Mouse (Mus musculus): ENCODE measurements around the gene Hoxd10. TPM values are rescaled to one million over a fixed set of nuclear protein-coding genes. Genes with fewer than 3 reads are reported as not detected.

The Hoxd10 gene
- polyA plus RNA-seq, 1 experiment from 2014 or later: not detected

- no peak for DNase-seq
Measured at GRCm38 (mm10) chr2:74658667-74659371, 32.9 kb upstream of the Hoxd10 start.

GRCm38 (mm10) chr2:74659507-74660005, 32.2 kb upstream of the Hoxd10 start, which contains the start of gene Evx2:
Gene Evx2 (minus strand): TSS chr2:74659557.
- H3K4me2 ChIP-seq: peak within 1 kb of the TSS; percentile 10; the same call in 1 of the 2 replicates
- no peak within 1 kb of the TSS for H3K9ac ChIP-seq
- 2% methylated on average over 28 of the region's 28 CpGs for WGBS
- no peaks in the 10 kb centered on the region for H3K4me1 ChIP-seq (ENCODE audit: insufficient read depth)
- 0 out of 2 replicates have a peak within 1 kb of the TSS, but pooled peaks have one; percentile 2 for H3K4me3 ChIP-seq (ENCODE audit: low read depth, low read length)
- no peak for DNase-seq
- no peak for ATAC-seq (ENCODE audit: insufficient read depth)
- TF ChIP-seq CTCF (IDR thresholded peaks at IDR 0.05; ENCODE audit: low read depth): no peak
- H3K36me3 ChIP-seq (ENCODE audit: insufficient read depth): no peaks in the 10 kb centered on the region
- no peaks in the 10 kb centered on the region for H3K9me3 ChIP-seq (ENCODE audit: low read depth, low read length)
- H3K27me3 ChIP-seq (ENCODE audit: insufficient read depth, low read length): peaks cover 99% of the 10 kb centered on the region
- no peak within 1 kb of the TSS for H3K27ac ChIP-seq (ENCODE audit: low read depth)

More at GRCm38 (mm10) chr2:74658667-74659371, 32.9 kb upstream of the Hoxd10 start:
- WGBS: under 1% methylated on average over 47 of the region's 47 CpGs
- no peak for ATAC-seq (ENCODE audit: insufficient read depth)
- H3K4me2 ChIP-seq: peak overlapping the region; percentile 10; the same call in 1 of the 2 replicates
- no peaks in the 10 kb centered on the region for H3K4me1 ChIP-seq (ENCODE audit: insufficient read depth)
- no peak for TF ChIP-seq CTCF (IDR thresholded peaks at IDR 0.05; ENCODE audit: low read depth)
- H3K27ac ChIP-seq (ENCODE audit: low read depth): no peak overlapping the region
- H3K27me3 ChIP-seq (ENCODE audit: insufficient read depth, low read length): peaks cover 99% of the 10 kb centered on the region
- H3K36me3 ChIP-seq (ENCODE audit: insufficient read depth): no peaks in the 10 kb centered on the region
- H3K9me3 ChIP-seq (ENCODE audit: low read depth, low read length): no peaks in the 10 kb centered on the region
- H3K4me3 ChIP-seq (ENCODE audit: low read depth, low read length): 0 out of 2 replicates have a peak overlapping the region, but pooled peaks have one; percentile 2
- H3K9ac ChIP-seq: no peak overlapping the region

- Histone ChIP-seq H3K27ac (ENCODE audit: low read depth) (no peak overlapping the region), H3K4me2 (0 out of 2 replicates have a peak overlapping the region, but pooled peaks have one; percentile 11), H3K4me1 (ENCODE audit: insufficient read depth) (no peaks in the 10 kb centered on the region), H3K9me3 (ENCODE audit: low read depth, low read length) (no peaks in the 10 kb centered on the region), H3K4me3 (ENCODE audit: low read depth, low read length) (no peak overlapping the region), H3K9ac (no peak overlapping the region), H3K36me3 (ENCODE audit: insufficient read depth) (no peaks in the 10 kb centered on the region), H3K27me3 (ENCODE audit: insufficient read depth, low read length) (peaks cover 98% of the 10 kb centered on the region)
- TF ChIP-seq CTCF (IDR thresholded peaks at IDR 0.05; ENCODE audit: low read depth): no peak
- ATAC-seq (ENCODE audit: insufficient read depth) (no peak), DNase-seq (no peak)
- 2% methylated on average over 30 of the region's 30 CpGs for WGBS
Measured at GRCm38 (mm10) chr2:74660421-74661375, 31.0 kb upstream of the Hoxd10 start.

- H3K4me1 ChIP-seq (ENCODE audit: insufficient read depth): no peaks in the 10 kb centered on the region
- H3K27me3 ChIP-seq (ENCODE audit: insufficient read depth, low read length): peaks cover 97% of the 10 kb centered on the region
- no peaks in the 10 kb centered on the region for H3K36me3 ChIP-seq (ENCODE audit: insufficient read depth)
- H3K4me3 ChIP-seq (ENCODE audit: low read depth, low read length): peak overlapping the region; percentile 20; the same call in 1 of the 2 replicates
- H3K9me3 ChIP-seq (ENCODE audit: low read depth, low read length): no peaks in the 10 kb centered on the region
- under 1% methylated on average over 14 of the region's 14 CpGs for WGBS
- H3K9ac ChIP-seq: no peak overlapping the region
- ATAC-seq (ENCODE audit: insufficient read depth): peak; percentile 48; the same call in 1 of the 2 replicates
- peak overlapping the region; percentile 50 for H3K4me2 ChIP-seq
- TF ChIP-seq CTCF (IDR thresholded peaks at IDR 0.05; ENCODE audit: low read depth): peak; percentile 65
- peak; percentile 88 for DNase-seq
- H3K27ac ChIP-seq (ENCODE audit: low read depth): no peak overlapping the region
Measured at GRCm38 (mm10) chr2:74661685-74662084, 30.0 kb upstream of the Hoxd10 start.

- Histone ChIP-seq H3K36me3 (ENCODE audit: insufficient read depth) (no peaks in the 10 kb centered on the region), H3K4me1 (ENCODE audit: insufficient read depth) (no peaks in the 10 kb centered on the region), H3K4me2 (no peak overlapping the region), H3K27me3 (ENCODE audit: insufficient read depth, low read length) (peaks cover 97% of the 10 kb centered on the region), H3K27ac (ENCODE audit: low read depth) (no peak overlapping the region), H3K9ac (no peak overlapping the region), H3K9me3 (ENCODE audit: low read depth, low read length) (no peaks in the 10 kb centered on the region), H3K4me3 (ENCODE audit: low read depth, low read length) (no peak overlapping the region)
- WGBS: 4% methylated on average over 18 of the region's 18 CpGs
- TF ChIP-seq CTCF (IDR thresholded peaks at IDR 0.05; ENCODE audit: low read depth): peak; percentile 74
- DNase-seq (peak; percentile 84), ATAC-seq (ENCODE audit: insufficient read depth) (no peak)
Measured at GRCm38 (mm10) chr2:74663291-74663925, 28.3 kb upstream of the Hoxd10 start.

- WGBS: 5% methylated on average over 7 of the region's 7 CpGs
- Histone ChIP-seq H3K9me3 (ENCODE audit: low read depth, low read length) (no peaks in the 10 kb centered on the region), H3K27me3 (ENCODE audit: insufficient read depth, low read length) (peaks cover 99% of the 10 kb centered on the region), H3K4me1 (ENCODE audit: insufficient read depth) (no peaks in the 10 kb centered on the region), H3K4me2 (no peak overlapping the region), H3K4me3 (ENCODE audit: low read depth, low read length) (no peak overlapping the region), H3K9ac (no peak overlapping the region), H3K27ac (ENCODE audit: low read depth) (no peak overlapping the region), H3K36me3 (ENCODE audit: insufficient read depth) (no peaks in the 10 kb centered on the region)
- ATAC-seq (ENCODE audit: insufficient read depth): no peak
- no peak for DNase-seq
- no peak for TF ChIP-seq CTCF (IDR thresholded peaks at IDR 0.05; ENCODE audit: low read depth)
Measured at GRCm38 (mm10) chr2:74666411-74666810, 25.3 kb upstream of the Hoxd10 start.

All from lung, embryonic 14.5 days (tissue).